In genomic region chr15:93099840-93100239, GRCm38 (mm10) we compare ENCODE assay signal across 25 mouse cellular contexts.
"Had no signal": no experiment of that assay in that cellular context is flagged by ENCODE, and none has a peak within 500 bp of the region (broad histone marks: within the 10 kb centered on the region; RNA-seq: fewer than 3 reads in every experiment).

No protein-coding gene starts in this region.

- DNase-seq: gastrocnemius, postnatal 14 days; heart, adult 18-20 months; heart, postnatal 14 days; heart, postnatal 4 days; kidney, adult 11 months; kidney, adult 2 months; kidney, adult 9 months; kidney, postnatal 14 days; kidney, postnatal 36 days; layer of hippocampus, adult 9-11 months; layer of hippocampus, postnatal 36 days; left cerebral cortex, postnatal 4 days had no signal

- H3K4me3 ChIP-seq: heart, embryonic 13.5 days; heart, embryonic 15.5 days; hindbrain, embryonic 13.5 days; hindbrain, embryonic 15.5 days; intestine, embryonic 15.5 days; kidney, embryonic 15.5 days; limb, embryonic 13.5 days; limb, embryonic 15.5 days; liver, embryonic 12.5 days had no signal

- H3K27me3 ChIP-seq: heart, embryonic 13.5 days; heart, embryonic 15.5 days; hindbrain, embryonic 13.5 days; hindbrain, embryonic 15.5 days; intestine, embryonic 15.5 days; limb, embryonic 15.5 days; liver, embryonic 12.5 days had no signal

- H3K36me3 ChIP-seq: heart, embryonic 13.5 days; heart, embryonic 15.5 days; hindbrain, embryonic 13.5 days; hindbrain, embryonic 15.5 days; intestine, embryonic 15.5 days; kidney, embryonic 15.5 days; limb, embryonic 13.5 days; limb, embryonic 15.5 days; liver, embryonic 12.5 days had no signal

- H3K4me2 ChIP-seq: heart, embryonic 11.5 days; heart, embryonic 13.5 days; heart, embryonic 15.5 days; hindbrain, embryonic 13.5 days; hindbrain, embryonic 15.5 days; intestine, embryonic 15.5 days; kidney, embryonic 15.5 days; limb, embryonic 13.5 days; limb, embryonic 15.5 days; liver, embryonic 12.5 days had no signal

- H3K27ac ChIP-seq: heart, embryonic 13.5 days; heart, embryonic 15.5 days; hindbrain, embryonic 13.5 days; hindbrain, embryonic 15.5 days; intestine, embryonic 15.5 days; kidney, embryonic 15.5 days; kidney, postnatal 0 days; limb, embryonic 13.5 days; limb, embryonic 15.5 days; liver, embryonic 12.5 days; liver, embryonic 14.5 days had no signal

- H3K4me1 ChIP-seq: hindbrain, embryonic 15.5 days; intestine, embryonic 15.5 days; limb, embryonic 15.5 days had no signal

- H3K9ac ChIP-seq: heart, embryonic 13.5 days; heart, embryonic 15.5 days; hindbrain, embryonic 13.5 days; hindbrain, embryonic 15.5 days; intestine, embryonic 15.5 days; kidney, embryonic 15.5 days; limb, embryonic 13.5 days; limb, embryonic 15.5 days; liver, embryonic 12.5 days; liver, embryonic 14.5 days had no signal

- H3K9me3 ChIP-seq: heart, embryonic 13.5 days; heart, embryonic 15.5 days; hindbrain, embryonic 13.5 days; hindbrain, embryonic 15.5 days; intestine, embryonic 15.5 days; kidney, embryonic 15.5 days; limb, embryonic 15.5 days; liver, embryonic 12.5 days had no signal

- ATAC-seq: inflammation-experienced regulatory T-cells, adult 6 months; intestine, embryonic 15.5 days; liver, embryonic 12.5 days had no signal
